Mouse (Mus musculus) retina, embryonic 14.5 days (tissue): ENCODE measurements around the gene Hrh2.

Source experiments
- DNase-seq: peaks from one replicate; pipeline ENCODE4 v3.0.0-alpha.2; 2015; ENCODE audit warnings: low spot score

The Hrh2 gene

DNA sequence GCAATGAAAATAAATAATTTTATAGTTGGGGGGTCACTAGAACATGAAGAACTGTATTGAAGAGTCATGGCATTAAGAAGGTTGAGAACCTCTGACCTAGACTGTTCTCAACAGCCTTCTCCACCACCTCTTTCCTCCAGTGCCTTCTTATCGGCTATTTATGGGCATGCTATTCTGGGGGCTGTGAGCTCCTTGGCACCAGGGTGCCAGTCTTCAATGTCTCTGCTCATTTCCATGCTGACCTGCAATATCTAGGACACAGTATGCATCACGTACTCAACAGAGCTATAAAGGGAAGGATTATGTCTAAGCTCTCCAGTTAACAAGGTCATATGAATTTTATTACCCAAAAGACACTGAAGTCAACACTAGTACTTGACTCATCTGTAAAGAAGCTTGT is 14.6 kb upstream of the Hrh2 start:
- no peak for DNase-seq

DNA sequence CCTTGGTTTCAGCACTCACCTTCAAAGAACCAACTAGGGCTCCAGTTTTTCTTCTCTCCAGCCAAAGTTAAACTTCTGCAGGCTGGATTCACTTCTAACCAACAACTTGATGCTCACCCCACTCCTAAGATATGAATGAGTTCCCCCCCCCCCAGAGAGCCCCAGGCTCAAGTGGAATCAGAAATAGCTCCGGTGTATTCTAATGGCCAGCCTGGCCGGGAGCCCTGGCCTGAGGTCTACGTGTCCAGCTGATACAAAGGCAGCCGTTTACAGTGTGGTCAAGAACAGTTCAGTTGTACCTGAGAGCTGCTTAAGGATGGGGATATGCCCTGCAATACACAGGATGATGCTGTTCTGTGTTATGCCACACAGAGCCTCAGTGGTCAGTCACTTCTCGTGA is 13.3 kb upstream of the Hrh2 start:
- DNase-seq, result no peak

DNA sequence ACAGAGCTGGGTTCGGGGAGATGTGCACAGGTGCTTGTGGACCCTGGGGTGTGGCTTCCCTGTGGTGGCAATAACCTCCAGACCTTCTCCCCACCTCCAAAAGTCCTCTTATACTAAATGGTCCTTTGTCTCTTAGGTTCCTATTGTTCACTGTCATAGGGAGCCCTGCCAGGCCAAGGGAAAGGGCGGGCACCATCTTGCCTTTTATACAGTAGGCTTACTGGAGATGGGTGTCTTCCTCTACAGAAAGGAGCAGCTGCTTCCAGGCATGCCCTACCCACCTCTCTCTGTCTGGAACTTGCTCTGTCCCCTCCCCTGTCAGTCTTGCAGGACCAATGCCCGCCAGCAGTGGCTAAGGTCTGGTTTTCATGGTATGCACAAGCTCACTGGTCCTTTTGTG is 12.0 kb upstream of the Hrh2 start:
- DNase-seq, result no peak

DNA sequence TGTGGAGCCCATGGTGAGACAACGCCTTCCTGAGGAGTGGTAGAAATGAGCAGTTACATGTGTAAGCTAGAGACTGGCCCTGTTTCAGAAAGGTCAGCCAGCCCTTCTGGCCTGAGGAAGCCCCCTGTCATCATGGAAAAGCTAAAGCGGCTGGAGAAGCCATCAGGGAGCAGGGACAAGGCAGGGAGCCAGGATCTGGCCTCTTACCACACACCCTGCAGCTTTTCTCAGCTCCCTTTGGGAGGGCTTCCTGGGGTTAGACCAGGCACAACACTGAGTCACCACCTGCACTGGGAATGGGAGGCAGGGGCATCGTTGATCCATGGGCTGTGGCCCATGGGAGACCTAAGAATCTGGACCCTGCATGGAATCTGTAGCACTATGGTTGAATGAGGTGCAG is 11.5 kb upstream of the Hrh2 start:
- no peak for DNase-seq

DNA sequence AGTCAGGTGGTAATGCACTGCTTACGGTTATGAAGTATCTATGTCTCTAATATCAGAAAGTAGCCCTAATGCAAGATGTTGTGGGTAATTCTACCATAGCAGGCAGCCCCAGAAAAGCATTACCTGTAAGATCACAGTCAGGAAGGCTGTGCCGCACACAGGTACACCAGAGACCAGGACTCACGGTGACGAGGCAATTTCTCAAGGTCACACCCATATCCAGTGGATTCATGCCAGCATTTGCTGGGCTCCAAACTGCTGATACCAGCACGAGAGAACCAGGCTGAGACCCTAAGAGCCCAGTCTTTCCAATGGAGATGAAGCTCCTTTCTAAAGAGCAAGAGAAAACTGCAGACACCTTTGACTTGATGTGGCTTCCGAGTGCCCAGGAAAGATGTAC is 10.6 kb upstream of the Hrh2 start:
- DNase-seq, result no peak

DNA sequence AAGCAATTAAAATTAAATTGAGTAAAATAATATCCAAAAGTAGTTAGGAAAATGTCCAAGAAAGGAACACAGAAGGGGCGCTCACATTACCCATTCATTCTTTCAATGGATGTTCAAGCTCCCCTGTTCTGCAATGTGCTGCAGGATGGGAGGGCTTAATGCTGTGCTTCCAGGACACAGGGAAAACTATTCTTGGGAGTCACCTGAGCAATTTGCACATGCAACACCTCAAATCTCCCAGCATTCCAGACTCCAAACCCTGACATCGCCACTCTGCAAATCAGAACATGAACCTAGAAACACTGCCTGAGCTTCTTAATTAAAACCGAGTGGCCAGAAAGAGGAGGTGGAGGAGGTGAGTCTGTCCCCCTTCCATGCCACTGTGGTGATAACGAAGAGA is 10.0 kb upstream of the Hrh2 start:
- no peak for DNase-seq

DNA sequence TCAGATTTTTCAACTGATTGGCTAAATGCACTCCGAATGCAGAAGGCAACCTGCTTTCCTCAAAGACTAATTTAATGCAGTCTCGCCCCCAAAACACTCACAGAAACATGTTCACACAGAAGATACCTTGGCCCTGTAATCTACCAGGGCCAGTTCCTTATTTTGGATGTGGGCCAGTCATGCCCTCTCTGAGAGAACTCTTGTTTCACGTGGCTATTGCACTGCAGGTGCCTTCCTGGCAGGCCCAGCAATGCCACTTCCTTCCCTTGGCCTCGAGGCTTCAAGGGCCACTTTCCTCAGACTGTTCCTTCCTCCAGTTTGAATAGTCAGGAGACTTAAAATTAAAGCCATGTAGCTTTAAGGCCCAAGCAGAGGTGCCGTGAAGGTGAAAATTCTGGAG is 5.5 kb upstream of the Hrh2 start:
- DNase-seq, result no peak

DNA sequence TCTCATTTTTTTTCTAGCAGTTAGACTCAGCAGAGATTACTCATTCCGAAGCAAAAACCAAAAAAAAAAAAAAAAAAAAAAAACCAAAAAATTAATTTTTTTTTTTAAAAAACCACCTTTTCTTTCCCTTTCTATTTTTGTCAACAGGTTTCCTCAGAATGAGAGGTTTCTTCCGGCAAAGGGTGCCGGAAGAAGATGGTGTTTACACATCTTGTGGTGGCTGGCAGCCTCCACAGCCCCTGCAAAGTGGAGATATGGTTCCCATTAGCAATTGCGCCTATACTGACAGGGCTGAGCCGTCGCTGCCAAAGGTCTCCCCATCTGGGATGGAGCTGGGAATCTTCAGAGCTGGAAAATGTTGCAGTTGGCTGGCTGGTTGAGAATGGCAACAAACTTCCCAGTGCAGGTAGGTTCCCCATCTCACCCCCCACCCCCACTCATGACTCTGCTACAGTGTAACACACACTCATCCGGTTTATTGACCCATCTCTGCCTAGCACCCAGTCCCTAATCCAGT is 3.7 kb upstream of the Hrh2 start:
- DNase-seq, result no peak

DNA sequence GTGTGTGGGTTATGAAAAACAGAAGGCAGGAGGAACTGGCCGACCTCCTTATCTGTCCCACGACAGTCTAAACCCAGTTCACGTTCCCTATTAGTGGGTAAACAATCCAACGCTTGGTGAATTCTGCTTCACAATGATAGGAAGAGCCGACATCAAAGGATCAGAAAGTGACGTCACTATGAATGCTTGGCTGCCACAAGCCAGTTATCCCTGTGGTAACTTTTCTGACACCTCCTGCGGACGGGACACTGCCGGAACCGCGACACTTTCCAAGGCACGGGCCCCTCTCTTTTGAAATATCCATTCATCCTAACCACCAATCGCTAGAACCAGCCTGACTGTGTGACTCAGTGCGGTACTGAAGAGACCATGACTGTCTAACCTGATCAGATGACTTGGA is 2.0 kb upstream of the Hrh2 start:
- no peak for DNase-seq

DNA sequence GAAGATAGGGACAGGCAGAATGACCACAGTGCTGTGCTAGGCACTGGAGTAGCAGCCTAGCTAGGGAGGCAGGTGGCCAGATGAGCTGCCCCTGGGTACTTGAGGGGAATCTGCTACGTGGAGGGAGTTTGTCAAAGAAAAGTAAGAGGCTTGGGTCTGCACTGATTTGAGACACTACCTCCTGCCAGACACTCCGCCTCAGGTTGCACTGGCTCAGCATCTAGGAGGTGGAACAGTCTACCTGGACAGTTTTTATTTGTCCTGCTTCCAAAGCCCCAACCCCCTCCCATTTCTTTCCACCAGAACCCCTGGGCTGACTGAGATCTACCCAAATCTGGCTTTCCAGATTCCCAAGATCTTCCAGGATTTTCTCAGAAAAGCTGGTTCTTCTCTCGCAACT is 748 bp upstream of the Hrh2 start:
- DNase-seq, result no peak

DNA sequence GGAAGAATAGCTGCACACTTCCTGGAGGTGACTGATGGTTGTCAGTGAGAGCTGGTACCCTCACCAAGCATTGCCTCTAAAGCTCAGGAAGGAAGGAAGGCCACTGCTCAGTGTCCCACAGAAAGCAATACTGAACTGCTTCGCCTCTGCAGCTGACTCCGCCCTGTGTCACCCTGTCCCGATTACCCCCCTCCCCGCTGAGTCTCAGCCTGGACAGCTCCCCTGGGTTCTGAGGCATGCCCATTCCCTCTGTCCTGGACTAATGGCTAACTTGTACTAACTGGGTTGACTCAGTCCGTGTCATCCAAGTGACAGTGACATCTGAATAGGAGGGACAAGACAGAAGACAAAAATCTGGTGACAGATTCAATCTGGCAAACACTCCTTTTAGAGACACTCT is 1.7 kb downstream of the Hrh2 start:
- no peak for DNase-seq

DNA sequence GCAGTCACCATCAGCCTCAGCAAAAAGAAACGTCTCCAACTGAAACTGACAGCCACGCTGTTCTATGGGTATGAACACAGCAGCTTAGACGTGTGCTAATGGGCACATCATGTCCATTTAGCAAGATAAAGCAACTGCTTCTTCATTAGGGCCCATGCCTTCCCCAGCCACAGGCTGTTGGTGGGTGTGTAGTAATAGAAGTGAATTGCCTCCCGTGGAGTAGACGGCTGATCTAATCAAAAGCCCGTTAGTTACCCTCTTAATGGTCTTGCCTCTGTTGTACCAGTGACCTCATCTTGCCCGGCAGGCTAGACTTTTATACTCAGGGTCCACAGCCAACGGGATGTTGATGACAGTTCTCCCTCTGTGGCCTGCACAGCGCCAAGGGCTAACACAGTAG is 7.1 kb downstream of the Hrh2 start:
- DNase-seq, result peak; percentile 55

DNA sequence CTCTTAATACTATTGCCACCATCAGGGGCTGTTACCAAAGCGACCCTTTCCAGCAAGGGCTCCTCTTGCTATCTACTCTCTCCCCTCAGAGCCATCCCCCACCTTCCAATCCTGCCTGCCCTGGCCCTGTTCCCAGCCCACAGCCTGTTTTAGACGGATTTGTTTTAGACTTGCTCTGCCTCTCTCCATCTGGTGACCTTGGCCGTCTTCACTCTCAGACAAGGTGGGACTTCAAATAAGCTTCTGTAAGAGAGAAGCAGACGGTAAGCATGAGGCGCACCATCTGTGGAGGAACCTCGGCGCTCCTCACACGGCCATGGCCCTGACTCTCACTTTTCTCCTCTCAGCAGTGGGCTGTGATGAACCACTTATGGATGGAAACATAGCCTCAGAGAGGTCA is 10.5 kb downstream of the Hrh2 start:
- DNase-seq, result no peak

DNA sequence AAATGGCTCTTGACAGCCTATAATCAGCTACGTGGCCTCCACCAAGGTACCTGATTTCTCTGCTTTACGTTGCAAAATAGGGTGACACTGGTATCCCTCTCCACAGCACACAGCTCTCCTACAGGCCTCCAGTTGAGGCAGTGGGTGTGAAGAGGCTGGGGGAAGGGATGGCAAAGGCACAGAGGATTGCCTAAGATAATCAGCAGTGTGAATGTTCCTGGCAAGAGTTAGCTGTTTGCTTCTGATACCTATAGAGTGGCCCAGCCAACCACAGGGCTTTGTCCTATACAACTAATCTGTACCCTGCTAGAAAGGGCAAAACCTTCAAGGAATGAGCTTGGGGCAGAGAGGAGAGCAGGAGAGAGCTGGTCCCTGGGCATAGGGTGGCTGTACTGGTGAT is 11.5 kb downstream of the Hrh2 start:
- no peak for DNase-seq

DNA sequence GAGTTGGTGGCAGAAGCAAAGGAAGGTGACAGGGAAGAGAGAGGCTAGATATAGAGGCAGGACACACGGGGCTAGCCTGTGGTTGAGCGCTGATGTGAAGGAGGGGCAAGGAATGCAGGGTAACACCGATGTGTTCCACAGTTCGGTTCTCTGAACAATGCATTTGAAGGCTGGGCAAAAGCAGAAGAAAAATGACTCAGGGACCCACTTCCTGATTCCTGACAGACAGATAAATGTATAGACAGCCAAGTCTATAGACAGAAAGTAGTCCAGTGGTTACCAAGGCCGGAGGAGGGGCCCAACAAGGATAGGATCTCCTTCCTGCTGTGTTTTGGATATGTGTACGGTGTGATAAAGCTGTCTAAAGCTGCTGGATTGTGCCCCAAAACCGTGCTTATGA is 13.3 kb downstream of the Hrh2 start:
- DNase-seq, result no peak

DNA sequence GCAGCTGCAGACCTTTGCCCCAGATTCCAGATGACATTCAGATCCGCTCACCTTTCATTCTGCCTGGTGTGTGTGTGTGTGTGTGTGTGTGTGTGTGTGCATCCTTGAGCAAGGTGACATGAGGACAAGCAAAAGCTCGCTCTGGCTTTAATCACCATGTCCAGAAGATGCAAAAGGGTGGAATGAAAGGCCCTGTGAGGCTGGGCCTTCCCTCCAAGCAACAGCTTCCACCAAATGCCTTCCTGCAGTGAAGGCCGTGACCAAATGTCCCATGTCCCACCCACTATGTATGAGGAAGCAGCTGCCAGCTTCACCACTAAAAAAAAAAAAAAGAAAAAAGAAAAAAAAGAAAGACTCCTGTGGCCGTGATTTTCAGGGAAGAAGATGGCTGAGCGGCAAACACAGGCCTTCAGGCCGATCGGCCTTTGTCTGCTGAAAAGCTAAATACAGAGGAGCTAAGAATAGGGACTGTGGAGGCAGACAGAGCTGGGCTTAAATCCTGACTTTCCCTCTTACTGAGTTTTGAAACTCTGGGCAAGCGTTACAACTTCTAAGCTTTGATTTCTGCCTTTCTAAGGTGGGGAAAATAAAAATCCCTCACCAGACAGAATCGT is 14.3 kb downstream of the Hrh2 start:
- DNase-seq, result no peak

DNA sequence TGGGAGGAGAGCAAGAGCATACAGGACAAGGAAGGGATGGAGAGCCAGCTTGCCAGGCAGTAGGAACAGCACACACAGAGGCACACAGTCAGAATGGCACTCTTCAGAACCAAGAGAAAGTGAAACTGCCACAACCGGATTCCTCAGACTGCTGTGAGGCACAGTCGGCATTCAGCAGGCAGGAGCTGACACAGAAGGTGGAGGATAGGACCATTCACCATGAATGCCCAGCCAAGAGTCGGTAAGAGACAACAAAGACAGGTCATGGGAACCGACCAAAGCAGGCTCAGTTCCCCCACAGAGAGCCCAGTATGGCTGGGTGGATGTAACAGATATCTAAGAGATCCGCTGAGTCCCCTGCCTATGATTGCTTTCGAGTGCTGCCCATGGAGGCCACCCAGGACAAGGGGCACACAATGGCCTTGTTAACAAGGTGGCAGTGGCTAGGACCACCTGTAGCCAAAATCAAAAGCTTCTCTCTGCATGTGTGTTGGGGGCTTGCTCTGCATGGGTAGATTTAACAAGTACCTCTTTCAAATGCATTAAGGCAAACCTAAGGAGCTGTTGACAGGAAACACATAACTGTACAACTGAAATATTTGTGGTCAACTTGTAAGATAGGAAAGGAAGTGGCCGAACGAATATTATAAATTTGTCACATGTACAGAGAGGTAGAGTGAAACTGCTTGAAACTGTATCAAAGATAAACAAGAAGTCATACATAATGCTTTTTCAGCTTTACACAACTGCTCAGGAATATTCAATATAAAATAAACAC is 17.7 kb downstream of the Hrh2 start:
- no peak for DNase-seq

DNA sequence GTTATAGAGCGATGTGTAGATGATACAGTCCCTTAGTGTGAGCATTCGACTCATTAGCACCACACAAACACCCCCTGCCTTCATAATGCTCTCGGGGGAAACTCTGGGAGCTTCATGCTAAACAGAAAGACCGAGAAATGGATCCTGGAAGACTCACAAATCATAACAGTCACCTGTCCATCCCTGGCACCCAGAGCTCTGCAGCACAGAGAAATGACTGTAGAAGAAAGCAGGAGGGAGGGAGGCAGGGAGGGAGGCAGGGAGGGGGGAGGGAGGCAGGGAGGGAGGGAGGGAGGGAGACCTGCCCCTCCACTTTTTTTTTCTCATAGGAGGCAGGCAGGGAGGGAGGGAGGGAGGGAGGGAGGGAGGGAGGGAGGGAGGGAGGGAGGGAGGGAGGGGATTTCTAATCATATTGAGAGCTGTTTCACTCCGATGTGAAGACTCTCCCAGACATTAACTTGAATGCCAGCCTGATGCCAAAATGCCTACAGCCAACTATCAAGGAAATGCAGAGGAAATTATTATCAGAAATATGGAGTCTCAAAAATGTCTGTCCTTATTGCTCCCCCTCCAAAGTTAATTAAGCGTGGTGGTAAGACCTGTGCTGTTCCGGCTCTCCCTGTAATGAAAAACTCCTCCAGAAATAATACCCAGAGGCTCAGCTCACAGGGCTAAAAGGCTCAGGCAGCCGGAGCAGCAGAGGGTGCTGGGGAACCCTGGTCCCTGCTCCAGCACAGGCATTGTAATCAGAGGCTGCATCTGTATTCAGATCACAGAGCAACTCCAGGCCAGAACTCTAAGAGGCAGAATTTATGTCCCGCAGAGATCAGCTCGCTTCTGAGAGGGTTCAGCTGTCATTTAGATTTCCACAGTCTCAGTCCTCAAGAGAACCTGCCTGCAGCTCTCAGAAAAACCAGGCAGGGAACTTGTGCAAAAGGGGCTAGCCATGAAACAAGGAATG is 19.9 kb downstream of the Hrh2 start:
- DNase-seq, result peak; percentile 35

DNA sequence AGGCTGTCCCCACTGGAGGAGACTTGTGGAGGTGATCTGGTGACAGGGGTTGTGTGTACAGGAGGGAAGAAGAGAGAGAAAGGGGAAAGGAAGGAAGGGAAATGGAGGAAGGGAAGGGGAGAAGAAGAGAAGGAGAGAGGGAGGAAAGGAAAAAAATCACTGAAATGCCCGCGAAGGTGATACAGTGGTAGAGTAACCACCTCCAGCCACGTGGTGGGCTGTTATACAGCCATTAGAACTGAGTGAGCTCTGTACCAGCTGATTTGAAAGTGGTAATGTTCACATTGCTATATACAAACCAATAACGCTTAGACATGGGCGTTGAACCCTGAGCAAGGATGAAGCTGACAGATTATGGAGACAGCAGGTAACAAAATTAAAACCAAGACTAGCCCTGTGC is 20.6 kb downstream of the Hrh2 start:
- no peak for DNase-seq

DNA sequence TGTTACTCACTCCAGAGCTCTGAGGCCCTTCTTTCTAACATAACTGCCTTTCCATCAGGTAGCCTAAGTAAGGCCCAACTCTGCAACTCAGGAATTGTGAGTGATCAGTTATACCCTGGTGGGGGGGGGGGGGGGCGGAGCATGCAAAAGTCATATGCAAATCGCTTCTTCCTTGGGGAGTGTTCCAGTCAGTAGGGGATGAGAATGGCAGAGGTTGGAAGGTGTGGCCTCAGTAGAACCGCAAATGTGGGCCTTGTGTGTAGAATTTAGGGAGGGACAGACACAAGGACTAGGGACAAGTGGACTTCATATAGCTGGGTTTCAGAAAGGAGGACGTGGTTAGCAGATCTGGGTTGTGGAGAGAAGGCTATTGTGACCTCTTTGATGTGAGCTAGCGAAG is 23.3 kb downstream of the Hrh2 start:
- no peak for DNase-seq

DNA sequence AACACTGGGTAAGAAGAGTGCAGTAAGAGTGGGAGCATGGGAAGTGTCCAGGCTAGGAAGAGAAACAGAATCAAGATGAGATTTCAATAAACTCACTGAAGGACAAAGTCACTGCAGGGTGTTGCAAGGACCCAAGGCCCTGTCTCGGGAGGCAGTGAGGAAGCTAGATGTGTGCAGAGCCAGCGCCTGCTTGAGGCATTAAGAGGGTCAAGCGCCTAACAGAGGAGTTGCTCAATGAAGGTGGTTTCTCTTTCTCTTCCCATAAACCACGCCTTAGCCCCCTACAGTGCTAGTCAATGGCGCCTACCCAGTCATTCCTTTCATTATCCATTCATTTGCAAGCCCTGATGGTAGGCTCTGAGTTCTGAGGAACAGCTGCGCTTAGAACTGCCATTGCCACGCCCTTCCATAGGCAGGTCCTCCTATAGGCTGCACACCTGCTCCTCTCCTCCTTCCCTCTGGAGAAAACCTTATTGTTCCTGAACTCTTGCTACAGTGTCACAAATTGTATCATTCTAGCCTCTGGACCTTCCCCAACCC is 23.9 kb downstream of the Hrh2 start:
- DNase-seq, result no peak

DNA sequence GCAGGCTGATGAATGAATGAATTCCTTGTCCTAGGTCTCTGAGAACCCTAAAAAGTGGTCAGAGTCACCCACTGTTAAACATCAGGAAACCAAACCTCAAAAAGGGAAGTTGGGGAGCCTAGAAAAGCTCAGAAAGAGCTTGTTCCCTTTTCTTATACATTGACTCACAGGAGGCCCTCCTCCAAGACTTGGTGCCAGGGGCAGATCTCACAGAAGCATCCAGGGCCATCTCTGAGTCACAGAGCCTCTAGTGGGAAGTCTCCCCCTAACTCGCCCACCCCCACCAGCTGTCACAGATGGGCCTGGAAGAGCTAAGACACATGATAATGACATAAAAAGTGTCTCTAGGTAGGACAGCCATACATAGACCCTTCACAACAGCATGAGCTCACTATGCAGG is 26.4 kb downstream of the Hrh2 start:
- DNase-seq, result no peak
